ENCODE assay signal across 9 mouse cellular contexts in the genomic region with DNA sequence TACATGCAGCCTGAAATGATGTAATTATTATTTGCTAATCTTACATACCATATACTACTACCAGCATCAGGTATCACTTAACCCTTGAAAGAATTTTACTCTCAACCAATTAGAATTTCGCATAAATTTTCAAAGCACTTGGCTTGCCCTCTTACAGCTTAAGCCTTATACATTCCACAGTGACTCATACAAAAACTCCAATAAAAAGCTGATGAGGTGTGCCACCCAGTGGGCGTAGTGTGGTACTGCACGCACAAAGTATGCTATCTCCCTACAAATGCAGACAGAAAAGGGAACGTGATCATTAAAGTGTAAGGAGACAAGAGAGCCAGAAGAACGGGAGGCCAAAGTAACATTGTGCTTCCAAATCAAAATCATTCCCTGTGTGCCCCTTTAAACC. TPM values are rescaled to one million over a fixed set of nuclear protein-coding genes. Genes with fewer than 3 reads are reported as not detected.
DNase-seq lines count a peak whose midpoint lies in the region; ATAC-seq and TF ChIP-seq lines count a peak whose summit lies in the region.
"Had no signal": no experiment of that assay in that cellular context is flagged by ENCODE, and none has a peak within 500 bp of the region (broad histone marks: within the 10 kb centered on the region; RNA-seq: fewer than 3 reads in every experiment).

No protein-coding gene starts in this region.

- TF ChIP-seq POLR2A in brain, embryonic 14.5 days (IDR thresholded peaks at IDR 0.05; ENCODE audit: borderline replicate concordance, extremely low read depth, insufficient read depth, insufficient read length, poor library complexity, severe bottlenecking) = no peak

- no peak overlapping the region for H3K4me2 ChIP-seq in kidney, postnatal 0 days (ENCODE audit: low read length)
- H3K4me2 ChIP-seq in neural tube, embryonic 11.5 days (ENCODE audit: low read depth) = no peak overlapping the region

- no peaks in the 10 kb centered on the region for H3K27me3 ChIP-seq in kidney, postnatal 0 days (ENCODE audit: insufficient read depth, low read length)
- no peaks in the 10 kb centered on the region for H3K27me3 ChIP-seq in neural tube, embryonic 11.5 days (ENCODE audit: control insufficient read depth, insufficient read depth, low read length)

- no peak overlapping the region for H3K9ac ChIP-seq in kidney, postnatal 0 days (ENCODE audit: low read depth, low read length)
- no peak overlapping the region for H3K9ac ChIP-seq in neural tube, embryonic 11.5 days (ENCODE audit: low read length)

- no peaks in the 10 kb centered on the region for H3K4me1 ChIP-seq in kidney, postnatal 0 days (replicated peaks; ENCODE audit: insufficient read depth, low read length)
- H3K4me1 ChIP-seq in neural tube, embryonic 11.5 days (ENCODE audit: control insufficient read depth, insufficient read depth, low read length) = no peaks in the 10 kb centered on the region

- WGBS in kidney, postnatal 0 days = 29% methylated on average over 5 of the region's 5 CpGs
- WGBS in neural tube, embryonic 11.5 days = 20% methylated on average over 5 of the region's 5 CpGs

- H3K36me3 ChIP-seq in kidney, postnatal 0 days (ENCODE audit: insufficient read depth, low read length) = no peaks in the 10 kb centered on the region
- no peaks in the 10 kb centered on the region for H3K36me3 ChIP-seq in neural tube, embryonic 11.5 days (ENCODE audit: control insufficient read depth, insufficient read depth, low read length)

- peak; percentile 24 for DNase-seq in cerebellum, adult 11 months
- peak; percentile 9 to 22 for DNase-seq in CD8-positive naive resting alpha-beta T cell, adult 2 months (ENCODE audit: low read depth in 2 of 2, low spot score in 2 of 2)
- DNase-seq in brain, embryonic 14.5 days (ENCODE audit: low read depth) = peak; percentile 65
- peak; percentile 65 for DNase-seq in kidney, postnatal 0 days (ENCODE audit: low spot score)
- DNase-seq in liver = peak; percentile 47
- peak; percentile 63 for DNase-seq in neural tube, embryonic 11.5 days (ENCODE audit: low spot score)

- H3K4me3 ChIP-seq in kidney, postnatal 0 days (replicated peaks; ENCODE audit: low read depth, low read length) = no peak overlapping the region
- no peak overlapping the region for H3K4me3 ChIP-seq in neural tube, embryonic 11.5 days (ENCODE audit: low read depth, low read length)

- no peak overlapping the region for H3K27ac ChIP-seq in kidney, postnatal 0 days
- H3K27ac ChIP-seq in neural tube, embryonic 11.5 days (ENCODE audit: low read depth, low read length) = no peak overlapping the region

- no peaks in the 10 kb centered on the region for H3K9me3 ChIP-seq in kidney, postnatal 0 days (replicated peaks; ENCODE audit: low read length)
- no peaks in the 10 kb centered on the region for H3K9me3 ChIP-seq in neural tube, embryonic 11.5 days (ENCODE audit: control insufficient read depth, low read length)

- TF ChIP-seq CTCF in brain, embryonic 14.5 days (IDR thresholded peaks at IDR 0.05; ENCODE audit: borderline replicate concordance, extremely low read depth, insufficient read depth, insufficient read length) = peak; percentile 72; the same call in 1 of the 2 replicates
- TF ChIP-seq CTCF in kidney, postnatal 0 days (IDR thresholded peaks at IDR 0.05; ENCODE audit: low read depth) = peak; percentile 84

- ATAC-seq in cerebellum, adult (ENCODE audit: insufficient number of reproducible peaks, low FRiP score, low TSS enrichment) = no peak
- 0 out of 2 replicates have a peak, but pooled peaks have one; percentile 42 for ATAC-seq in erythroid progenitor cell, adult 5-6 weeks (replicated peaks; ENCODE audit: low FRiP score, poor library complexity, severe bottlenecking)
- 0 out of 2 replicates have a peak, but pooled peaks have one; percentile 25 for ATAC-seq in kidney, postnatal 0 days (replicated peaks; ENCODE audit: low FRiP score, low read depth)
- no peak for ATAC-seq in neural tube, embryonic 11.5 days (ENCODE audit: insufficient read depth, low FRiP score, low TSS enrichment)

RNA-seq across cellular contexts. Expression of gene Cldn2, which starts 31.8 kb away (rescaled TPM):
- polyA plus RNA-seq in brain, embryonic 14.5 days (2012; rRNA removed) = 0.28 and 0.94 TPM in 2 replicates
- total RNA-seq in erythroid progenitor cell, adult 5-6 weeks (2015; ENCODE audit: low replicate concordance) = not detected in 2 replicates
- total RNA-seq in erythroid progenitor cell, adult 5-6 weeks (2017; ENCODE audit: low replicate concordance) = not detected in 2 replicates
- polyA plus RNA-seq in kidney, postnatal 0 days (2015; fragmentation: Nextera tagmentation; extraction: Ambion mirVana) = 91.4 and 107 TPM in 2 replicates
- 0.30 and 0.32 TPM in 2 replicates for polyA plus RNA-seq in neural tube, embryonic 11.5 days (2014; fragmentation: Nextera tagmentation; extraction: Ambion mirVana)
- polyA plus RNA-seq: C2C12 had no signal

RNA-seq across cellular contexts. Expression of gene Morc4, which starts 39.0 kb away (rescaled TPM):
- 4.5 and 5.8 TPM in 2 replicates for polyA plus RNA-seq in brain, embryonic 14.5 days (2012; rRNA removed)
- 0.42 TPM in 1 of 2 replicates, not detected in the other for total RNA-seq in erythroid progenitor cell, adult 5-6 weeks (2015; ENCODE audit: low replicate concordance)
- total RNA-seq in erythroid progenitor cell, adult 5-6 weeks (2017; ENCODE audit: low replicate concordance) = not detected in 2 replicates
- 6.9 and 7.0 TPM in 2 replicates for polyA plus RNA-seq in kidney, postnatal 0 days (2015; fragmentation: Nextera tagmentation; extraction: Ambion mirVana)
- polyA plus RNA-seq in neural tube, embryonic 11.5 days (2014; fragmentation: Nextera tagmentation; extraction: Ambion mirVana) = 8.8 and 12.8 TPM in 2 replicates

RNA-seq across cellular contexts. Expression of gene Ripply1, which starts 50.3 kb away (rescaled TPM):
- 0.30 and 0.36 TPM in 2 replicates for polyA plus RNA-seq in brain, embryonic 14.5 days (2012; rRNA removed)
- 1.3 TPM in 1 of 2 replicates, not detected in the other for total RNA-seq in erythroid progenitor cell, adult 5-6 weeks (2015; ENCODE audit: low replicate concordance)
- not detected in 2 replicates for total RNA-seq in erythroid progenitor cell, adult 5-6 weeks (2017; ENCODE audit: low replicate concordance)
- not detected in 2 replicates for polyA plus RNA-seq in kidney, postnatal 0 days (2015; fragmentation: Nextera tagmentation; extraction: Ambion mirVana)
- polyA plus RNA-seq in neural tube, embryonic 11.5 days (2014; fragmentation: Nextera tagmentation; extraction: Ambion mirVana) = not detected in 2 replicates
- polyA plus RNA-seq: C2C12 had no signal

Comparison
In these comparisons a context has a peak if more than half of its experiments do, and no peak if none do; other contexts are left out.
1. ATAC-seq: peak in erythroid progenitor cell, adult 5-6 weeks (single experiment) and kidney, postnatal 0 days (single experiment); none in cerebellum, adult (single experiment) and neural tube, embryonic 11.5 days (single experiment).
2. RNA of gene Cldn2, which starts 31.8 kb away (polyA plus RNA-seq): 91.4 to 107 TPM in kidney, postnatal 0 days; 0.28 to 0.94 TPM in brain, embryonic 14.5 days and 0.30 to 0.32 TPM in neural tube, embryonic 11.5 days; every median in the first group is over 10 times any median in the second.
3. Peak in every context shown above with its lines, with median percentiles within 50 percentile points of each other: DNase-seq.